Mouse (Mus musculus) bone marrow macrophage, adult 2 months (primary cell): ENCODE data around the gene Lemd2.

Source experiments
- CTCF ChIP-seq: IDR thresholded peaks from 2 replicates; pipeline ENCODE4 v1.5.1; 2012; ENCODE audit warnings: low read depth, mild to moderate bottlenecking, low read length, moderate library complexity
- POLR2A ChIP-seq: IDR thresholded peaks from 2 replicates; pipeline ENCODE4 v1.6.1; 2012; ENCODE audit warnings: mild to moderate bottlenecking, low read depth, low read length, borderline replicate concordance

DNA sequence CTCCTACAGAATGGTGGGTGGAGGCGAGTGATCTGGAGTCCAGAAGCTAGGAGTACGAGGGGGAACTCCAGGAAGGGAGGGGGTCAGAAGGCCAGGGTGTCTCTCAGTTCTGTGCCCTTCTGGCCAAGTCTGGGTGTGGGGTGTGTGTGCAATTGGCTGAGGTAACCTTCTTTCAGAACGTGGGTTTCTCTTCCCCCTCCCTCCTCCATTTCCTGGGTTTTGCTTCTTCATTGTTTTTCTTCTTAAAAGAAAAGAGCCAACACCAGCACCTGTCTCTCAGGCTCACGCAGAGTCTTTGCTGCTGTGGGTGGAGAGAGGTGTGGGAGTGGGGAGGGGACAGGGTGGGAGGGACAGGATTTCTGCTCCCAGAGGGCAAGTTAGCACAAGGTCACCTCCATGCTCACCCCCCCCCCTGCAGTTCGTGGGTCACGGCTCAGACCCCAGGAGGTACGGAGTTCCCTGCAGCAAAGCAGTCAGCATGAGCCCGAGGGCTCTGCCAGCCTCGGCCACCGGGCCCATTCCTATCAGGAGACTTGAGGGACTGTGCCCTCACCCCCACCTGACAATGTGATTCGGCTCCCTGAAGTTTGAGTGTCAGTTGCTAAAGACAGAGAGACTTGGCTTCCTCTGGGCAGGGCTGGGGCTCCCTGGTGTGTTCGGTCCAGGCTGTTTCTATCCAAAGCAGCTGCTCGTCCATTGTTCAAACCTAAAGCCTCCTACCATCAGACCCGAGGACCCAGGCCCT is 25.6 kb upstream of the Lemd2 start:
- TF ChIP-seq CTCF: no peak
- no peak for TF ChIP-seq POLR2A
